Mouse (Mus musculus) intestine, embryonic 15.5 days (tissue): ENCODE results near the gene Vmn2r10. TPM values are rescaled to one million over a fixed set of nuclear protein-coding genes. Genes with fewer than 3 reads are reported as not detected.
"Not testable (repeated sequence)": the region's sequence is repeated elsewhere in the genome, so short reads cannot be mapped to it uniquely, and the experiment has no call there.

Experiments
- ATAC-seq: fragments of 200-750 bp; cut with Nextera tagmentation; 2 replicates; pipeline ENCODE4 v1.8.0; 2017; ENCODE audit warnings: moderate TSS enrichment, moderate library complexity
- H3K27ac ChIP-seq: fragments of 300-500 bp; sonication (generic); 2 replicates; pipeline ENCODE4 v1.5.1; 2015; ENCODE audit warnings: mild to moderate bottlenecking, inconsistent platforms
- H3K27me3 ChIP-seq: fragments of 300-500 bp; sonication (generic); replicated peaks from 2 replicates; pipeline ENCODE4 v1.6.1; 2015; ENCODE audit warnings: inconsistent platforms
- H3K36me3 ChIP-seq: fragments of 300-500 bp; sonication (generic); 2 replicates; pipeline ENCODE4 v1.6.1; 2015; ENCODE audit warnings: inconsistent platforms
- H3K4me1 ChIP-seq: fragments of 300-500 bp; sonication (generic); replicated peaks from 2 replicates; pipeline ENCODE4 v1.6.1; 2015; ENCODE audit warnings: inconsistent platforms
- H3K4me2 ChIP-seq: fragments of 300-500 bp; sonication (generic); replicated peaks from 2 replicates; pipeline ENCODE4 v1.6.1; 2015; ENCODE audit warnings: mild to moderate bottlenecking, inconsistent platforms
- H3K4me3 ChIP-seq: fragments of 300-500 bp; sonication (generic); replicated peaks from 2 replicates; pipeline ENCODE4 v1.5.1; 2015; ENCODE audit warnings: inconsistent platforms
- H3K9ac ChIP-seq: fragments of 300-500 bp; sonication (generic); 2 replicates; pipeline ENCODE4 v1.6.1; 2015; ENCODE audit warnings: inconsistent platforms
- H3K9me3 ChIP-seq: fragments of 300-500 bp; sonication (generic); 2 replicates; pipeline ENCODE4 v1.6.1; 2016; ENCODE audit warnings: inconsistent platforms
- WGBS: fragments of 180-500 bp; shearing (Covaris S2); methylation state at CpG from one replicate; pipeline ENCODE4 v1.1.7; 2015; 5-methylcytosine and 5-hydroxymethylcytosine counted together
- polyA plus RNA-seq: library from polyadenylated mRNA; unstranded; fragments of >200 nt; fragmentation: Nextera tagmentation; extraction: Ambion mirVana; gene quantifications from 2 replicates; pipeline ENCODE4 v1.2.1, GENCODE M21; 2015

The Vmn2r10 gene
- polyA plus RNA-seq, result not detected in 2 replicates

GRCm38 (mm10) chr5:109006427-109006826 lies at the start of gene Vmn2r10:
Gene Vmn2r10, minus strand, starts transcription at chr5:109006527.
- H3K9me3 ChIP-seq, H3K36me3 ChIP-seq, H3K4me2 ChIP-seq, H3K4me3 ChIP-seq, H3K27me3 ChIP-seq, ATAC-seq, H3K4me1 ChIP-seq, H3K9ac ChIP-seq, H3K27ac ChIP-seq: not testable (repeated sequence)

- 56% methylated on average over 1 of the region's 1 CpGs for whole genome bisulfite sequencing
- ATAC-seq, result no peak
These were observed 49.0 kb upstream of the Vmn2r10 start for GRCm38 (mm10) chr5:109055286-109055685.

DNA sequence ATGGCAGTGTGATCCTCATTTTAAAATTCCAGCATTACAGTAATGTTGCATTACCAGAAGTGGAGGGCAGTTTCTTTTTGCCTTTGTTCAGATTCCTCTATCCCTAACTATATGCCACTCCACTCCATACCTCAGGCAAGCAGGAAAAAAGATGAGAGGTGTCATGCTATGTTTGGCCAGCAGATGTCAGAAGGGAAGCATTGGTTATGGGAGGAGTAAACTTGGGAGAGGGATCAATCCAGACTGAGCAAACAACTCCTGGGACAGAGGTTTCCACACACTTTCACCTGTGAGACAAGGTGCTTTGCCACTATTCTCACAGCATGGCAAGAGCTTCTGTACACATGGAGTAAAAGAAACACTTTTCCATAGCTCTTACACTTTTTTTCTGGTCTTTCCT lies 26.3 kb upstream of the Vmn2r10 start:
- no peaks in the 10 kb centered on the region for H3K4me1 ChIP-seq
- H3K4me3 ChIP-seq, result no peak overlapping the region
- no peak overlapping the region for H3K27ac ChIP-seq
- H3K36me3 ChIP-seq, result no peaks in the 10 kb centered on the region
- H3K9ac ChIP-seq, result no peak overlapping the region
- no peaks in the 10 kb centered on the region for H3K9me3 ChIP-seq
- no peak for ATAC-seq
- no peaks in the 10 kb centered on the region for H3K27me3 ChIP-seq
- H3K4me2 ChIP-seq, result no peak overlapping the region

More at GRCm38 (mm10) chr5:109055286-109055685, 49.0 kb upstream of the Vmn2r10 start:
- H3K36me3 ChIP-seq, result no peaks in the 10 kb centered on the region
- no peak overlapping the region for H3K27ac ChIP-seq
- no peaks in the 10 kb centered on the region for H3K4me1 ChIP-seq
- no peaks in the 10 kb centered on the region for H3K27me3 ChIP-seq
- no peak overlapping the region for H3K4me3 ChIP-seq
- no peaks in the 10 kb centered on the region for H3K9me3 ChIP-seq
- no peak overlapping the region for H3K4me2 ChIP-seq
- no peak overlapping the region for H3K9ac ChIP-seq

DNA sequence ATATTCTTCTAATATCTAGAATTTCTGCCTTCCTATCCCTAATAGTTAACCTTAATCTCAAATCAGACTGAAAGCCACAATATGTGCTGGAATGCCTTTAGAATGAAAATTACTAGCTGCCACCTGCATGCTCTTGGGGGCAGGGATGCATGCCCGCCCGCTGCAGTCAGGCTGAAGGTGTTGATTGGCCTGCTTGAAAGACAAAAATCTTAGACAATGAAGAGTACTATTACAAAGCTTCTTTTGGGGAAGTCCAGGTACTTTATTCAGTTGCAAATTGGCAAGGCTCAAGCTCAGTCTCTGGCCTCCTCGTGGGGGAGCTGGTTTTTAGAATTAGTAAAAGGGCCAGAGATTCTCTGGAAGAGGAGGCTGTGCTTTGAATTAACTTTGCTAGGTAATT lies 17.4 kb downstream of the Vmn2r10 start:
- Histone ChIP-seq H3K27me3 (no peaks in the 10 kb centered on the region), H3K4me1 (no peaks in the 10 kb centered on the region), H3K9ac (no peak overlapping the region), H3K27ac (no peak overlapping the region), H3K4me2 (no peak overlapping the region), H3K36me3 (no peaks in the 10 kb centered on the region), H3K4me3 (no peak overlapping the region), H3K9me3 (0 out of 2 replicates have a peak, but pooled peaks cover 3% of the 10 kb centered on the region)
- 80% methylated on average over 3 of the region's 3 CpGs for WGBS
- no peak for ATAC-seq

Other genes with a start within 250 kb of the Vmn2r10 start
- gene Rnf212, start 231.5 kb downstream of the Vmn2r10 start, polyA plus RNA-seq, result 0.16 and 0.51 TPM in 2 replicates
- gene Tmed11, start 211.2 kb downstream of the Vmn2r10 start, polyA plus RNA-seq, result 0.90 and 4.5 TPM in 2 replicates
- gene Vmn2r8, start 197.7 kb downstream of the Vmn2r10 start, polyA plus RNA-seq, result not detected in 2 replicates
- not detected in 2 replicates for gene Vmn2r9, start 153.9 kb downstream of the Vmn2r10 start, polyA plus RNA-seq
- gene Vmn2r11, start 53.0 kb upstream of the Vmn2r10 start, polyA plus RNA-seq, result not detected in 2 replicates
- gene Vmn2r12, start 91.4 kb upstream of the Vmn2r10 start, polyA plus RNA-seq, result not detected in 2 replicates
- gene Vmn2r13, start 185.7 kb upstream of the Vmn2r10 start, polyA plus RNA-seq, result not detected in 2 replicates
- gene Vmn2r14, start 218.2 kb upstream of the Vmn2r10 start, polyA plus RNA-seq, result not detected in 2 replicates